Mouse (Mus musculus) lung, adult 2 months (tissue): Measurements from ENCODE around the gene Evpl. TPM values are rescaled to one million over a fixed set of nuclear protein-coding genes. Genes with fewer than 3 reads are reported as not detected.

Source experiments
- DNase-seq: peaks from one replicate; pipeline ENCODE4 v3.0.0; 2022
- H3K4me1 ChIP-seq: fragments of 200-500 bp; 2 replicates; pipeline ENCODE4 v1.6.1; 2011; ENCODE audit warnings: low read length; ENCODE audit not compliant: control insufficient read depth, insufficient read depth
- H3K4me3 ChIP-seq: fragments of 200-500 bp; replicated peaks from 2 replicates; pipeline ENCODE3; 2011; ENCODE audit warnings: low read depth, mild to moderate bottlenecking, control low read depth, low read length; ENCODE audit errors: extremely low read depth
- CTCF ChIP-seq: fragments of 200-500 bp; IDR thresholded peaks from 2 replicates; pipeline ENCODE4 v1.5.1; 2011; ENCODE audit warnings: mild to moderate bottlenecking, low read length, control low read depth; ENCODE audit not compliant: insufficient read depth
- POLR2A ChIP-seq: fragments of 200-500 bp; IDR thresholded peaks from 2 replicates; pipeline ENCODE4 v1.6.1; 2011; ENCODE audit warnings: low read depth, mild to moderate bottlenecking, control low read depth, low read length, borderline replicate concordance; ENCODE audit errors: extremely low read depth
- WGBS: fragments of 180-500 bp; shearing (Covaris S2); methylation state at CpG from one replicate; pipeline ENCODE4 v1.1.7; 2018; 5-methylcytosine and 5-hydroxymethylcytosine counted together
- polyA plus RNA-seq: library from polyadenylated mRNA; depleted of rRNA; stranded (reverse); fragments of >200 nt; gene quantifications from 2 replicates; pipeline ENCODE4 v1.2.3, GENCODE M21; 2012

Gene Evpl
- polyA plus RNA-seq, 1 experiment: 16.8 TPM

- Histone ChIP-seq H3K4me1 (peaks cover 15% of the 10 kb centered on the region), H3K4me3 (no peak overlapping the region)
- WGBS: 88% methylated on average over 6 of the region's 6 CpGs
- DNase-seq: no peak
- TF ChIP-seq POLR2A (no peak), CTCF (no peak)
Measured at GRCm38 (mm10) chr11:116215991-116216390, 21.9 kb downstream of the Evpl start.

- Histone ChIP-seq H3K4me1 (peaks cover 15% of the 10 kb centered on the region), H3K4me3 (no peak overlapping the region)
- TF ChIP-seq POLR2A (no peak), CTCF (no peak)
- 88% methylated on average over 7 of the region's 7 CpGs for WGBS
- DNase-seq: no peak
Measured at GRCm38 (mm10) chr11:116215181-116215580, 22.7 kb downstream of the Evpl start.

- H3K4me3 ChIP-seq: no peak overlapping the region
- no peak for TF ChIP-seq CTCF
- TF ChIP-seq POLR2A: no peak
- 64% methylated on average over 13 of the region's 13 CpGs for WGBS
Measured at GRCm38 (mm10) chr11:116213877-116214510, 23.9 kb downstream of the Evpl start.

GRCm38 (mm10) chr11:116212847-116213246, 25.0 kb downstream of the Evpl start:
- DNase-seq: no peak
- 82% methylated on average over 6 of the region's 6 CpGs for WGBS
- Histone ChIP-seq H3K4me3 (no peak overlapping the region), H3K4me1 (peaks cover 1% of the 10 kb centered on the region)
- TF ChIP-seq CTCF (no peak), POLR2A (no peak)

More at GRCm38 (mm10) chr11:116213877-116214510, 23.9 kb downstream of the Evpl start:
- DNase-seq: no peak
- peaks cover 8% of the 10 kb centered on the region for H3K4me1 ChIP-seq

GRCm38 (mm10) chr11:116210696-116211095, 27.2 kb downstream of the Evpl start:
- 56% methylated on average over 5 of the region's 5 CpGs for WGBS

GRCm38 (mm10) chr11:116209257-116209656, 28.6 kb downstream of the Evpl start:
- H3K4me1 ChIP-seq: no peaks in the 10 kb centered on the region
- no peak for DNase-seq
- WGBS: 81% methylated on average over 8 of the region's 8 CpGs
- TF ChIP-seq POLR2A: no peak
- TF ChIP-seq CTCF: no peak
- no peak overlapping the region for H3K4me3 ChIP-seq

More at GRCm38 (mm10) chr11:116210696-116211095, 27.2 kb downstream of the Evpl start:
- no peaks in the 10 kb centered on the region for H3K4me1 ChIP-seq
- DNase-seq: no peak
- no peak for TF ChIP-seq POLR2A
- no peak for TF ChIP-seq CTCF
- H3K4me3 ChIP-seq: no peak overlapping the region

- no peak for DNase-seq
- no peak overlapping the region for H3K4me3 ChIP-seq
- TF ChIP-seq POLR2A: no peak
- no peak for TF ChIP-seq CTCF
- 82% methylated on average over 3 of the region's 3 CpGs for WGBS
- no peaks in the 10 kb centered on the region for H3K4me1 ChIP-seq
Measured at GRCm38 (mm10) chr11:116208660-116209059, 29.2 kb downstream of the Evpl start.

GRCm38 (mm10) chr11:116206678-116207077, 31.2 kb downstream of the Evpl start:
- no peak for TF ChIP-seq CTCF
- TF ChIP-seq POLR2A: no peak
- no peak overlapping the region for H3K4me3 ChIP-seq
- WGBS: 77% methylated on average over 4 of the region's 4 CpGs
- no peaks in the 10 kb centered on the region for H3K4me1 ChIP-seq
- DNase-seq: no peak

- DNase-seq: no peak
- Histone ChIP-seq H3K4me3 (no peak overlapping the region), H3K4me1 (no peaks in the 10 kb centered on the region)
- no peak for TF ChIP-seq POLR2A
- TF ChIP-seq CTCF: no peak
- 92% methylated on average over 3 of the region's 3 CpGs for WGBS
Measured at GRCm38 (mm10) chr11:116203150-116203549, 34.7 kb downstream of the Evpl start.

GRCm38 (mm10) chr11:116201151-116201550, 36.7 kb downstream of the Evpl start:
- TF ChIP-seq POLR2A (no peak), CTCF (no peak)

More at GRCm38 (mm10) chr11:116201151-116201550, 36.7 kb downstream of the Evpl start:
- Histone ChIP-seq H3K4me3 (no peak overlapping the region), H3K4me1 (peaks cover 7% of the 10 kb centered on the region)
- no peak for DNase-seq
- 94% methylated on average over 2 of the region's 2 CpGs for WGBS
